Mouse (Mus musculus) neural tube, embryonic 14.5 days (tissue): ENCODE results near the gene Atxn1. TPM values are rescaled to one million over a fixed set of nuclear protein-coding genes. Genes with fewer than 3 reads are reported as not detected.

ENCODE experiments used
- ATAC-seq: fragments of 200-750 bp; cut with Nextera tagmentation; 2 replicates; pipeline ENCODE4 v1.8.0; 2017; ENCODE audit warnings: low read depth, mild to moderate bottlenecking, moderate TSS enrichment, moderate library complexity
- H3K27ac ChIP-seq: fragments of 300-500 bp; sonication (generic); 2 replicates; pipeline ENCODE4 v1.5.1; 2014; ENCODE audit warnings: low read depth, mild to moderate bottlenecking, control low read depth, low read length, moderate library complexity, mixed read lengths
- H3K27me3 ChIP-seq: fragments of 300-500 bp; sonication (generic); 2 replicates; pipeline ENCODE4 v1.6.1; 2014; ENCODE audit warnings: low read length; ENCODE audit not compliant: control insufficient read depth, insufficient read depth
- H3K36me3 ChIP-seq: fragments of 300-500 bp; sonication (generic); 2 replicates; pipeline ENCODE4 v1.6.1; 2014; ENCODE audit warnings: low read length, mixed read lengths; ENCODE audit not compliant: control insufficient read depth, insufficient read depth
- H3K4me1 ChIP-seq: fragments of 300-500 bp; sonication (generic); 2 replicates; pipeline ENCODE4 v1.6.1; 2014; ENCODE audit warnings: low read length; ENCODE audit not compliant: control insufficient read depth, insufficient read depth
- H3K4me2 ChIP-seq: fragments of 300-500 bp; sonication (generic); 2 replicates; pipeline ENCODE4 v1.6.1; 2014; ENCODE audit warnings: mild to moderate bottlenecking, low read depth, low read length, control low read depth
- H3K4me3 ChIP-seq: fragments of 300-500 bp; sonication (generic); 2 replicates; pipeline ENCODE4 v1.5.1; 2014; ENCODE audit warnings: low read depth, low read length, control low read depth, mixed read lengths
- H3K9ac ChIP-seq: fragments of 300-500 bp; sonication (generic); replicated peaks from 2 replicates; pipeline ENCODE4 v1.6.1; 2014; ENCODE audit warnings: low read depth, mild to moderate bottlenecking, control low read depth, low read length, mixed read lengths
- H3K9me3 ChIP-seq: fragments of 300-500 bp; sonication (generic); 2 replicates; pipeline ENCODE4 v1.6.1; 2016; ENCODE audit warnings: low read length; ENCODE audit not compliant: control insufficient read depth
- WGBS: fragments of 180-500 bp; shearing (Covaris S2); extraction: QIAGEN DNeasy Blood & Tissue Kit; methylation state at CpG from one replicate; pipeline ENCODE4 v1.1.7; 2014; 5-methylcytosine and 5-hydroxymethylcytosine counted together
- polyA plus RNA-seq: library from polyadenylated mRNA; unstranded; fragments of >200 nt; fragmentation: Nextera tagmentation; extraction: Ambion mirVana; gene quantifications from 2 replicates; pipeline ENCODE4 v1.2.1, GENCODE M21; 2014

Atxn1 gene
- polyA plus RNA-seq, 1 experiment from 2014 or later: 9.4 TPM

DNA sequence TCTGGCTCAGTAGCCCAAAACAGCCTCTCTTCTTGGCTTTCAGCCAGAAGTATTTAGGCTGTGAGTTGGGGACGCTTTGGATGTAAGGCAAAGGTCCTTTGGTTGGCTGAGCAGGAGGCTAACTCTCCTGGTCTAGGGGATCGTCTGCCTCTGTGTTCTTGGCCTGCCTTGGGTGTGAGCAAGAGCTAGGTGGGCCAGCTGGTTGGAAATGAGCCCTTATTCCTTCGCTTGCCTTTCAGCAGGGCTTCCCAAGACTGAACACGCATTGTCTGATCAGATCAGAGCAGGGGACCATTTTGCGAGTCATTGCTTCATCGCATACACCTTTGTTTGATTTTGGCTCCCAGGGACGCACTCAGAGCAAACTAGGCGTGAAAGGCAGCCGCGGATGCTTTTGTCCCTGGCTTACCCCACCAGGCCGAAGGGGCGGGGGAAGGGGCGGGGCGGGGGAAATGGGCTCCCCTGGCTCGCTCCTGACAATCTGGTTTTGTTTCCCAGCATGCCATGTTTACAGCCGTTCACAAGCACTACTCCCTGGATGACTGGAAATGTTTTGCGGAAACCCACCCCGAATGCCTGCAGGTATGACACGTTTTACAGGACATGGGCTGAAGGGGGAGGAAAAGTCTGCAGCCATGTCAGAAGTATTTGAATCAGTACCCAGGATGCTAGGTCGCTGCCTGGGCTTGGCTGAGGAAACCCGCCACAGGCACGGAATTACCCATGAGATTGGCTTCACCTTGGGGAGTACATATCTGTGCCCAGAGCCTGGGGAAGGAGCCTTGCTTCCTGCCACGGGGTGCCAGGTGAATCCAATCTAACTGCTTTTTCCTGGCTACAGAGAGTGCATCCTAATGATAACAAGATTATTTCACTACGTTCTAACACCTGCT lies 448.1 kb downstream of the Atxn1 start:
- H3K36me3 ChIP-seq: no peaks in the 10 kb centered on the region
- 3% methylated on average over 24 of the region's 24 CpGs for WGBS

DNA sequence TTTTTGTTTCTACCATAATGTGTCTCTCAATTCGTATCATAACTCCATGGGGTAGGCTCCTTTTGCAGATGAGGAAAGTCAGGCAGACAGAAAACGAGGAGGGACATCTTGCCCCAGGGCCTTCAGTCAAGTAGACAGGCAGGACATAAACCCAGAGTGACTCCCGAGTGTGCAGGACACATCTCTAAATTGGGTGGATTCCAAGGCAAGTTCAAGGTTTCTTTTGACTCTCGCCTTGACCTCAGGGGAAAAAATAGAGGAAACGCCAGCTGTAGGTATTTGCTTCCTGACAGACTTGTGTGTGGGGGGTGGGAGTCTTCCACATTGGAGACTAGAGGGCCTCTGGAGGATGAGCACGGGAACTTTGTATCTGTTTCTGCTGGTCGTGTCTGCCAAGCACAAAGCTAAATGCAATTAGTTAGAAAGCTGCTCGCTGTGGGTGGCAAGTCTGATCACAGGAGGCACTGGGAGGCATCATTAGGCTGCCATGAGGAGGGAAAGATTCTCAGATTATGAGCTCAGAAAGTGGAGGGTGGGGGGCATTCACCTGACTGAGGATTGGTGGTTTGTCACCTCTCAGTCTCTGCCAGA lies 449.9 kb downstream of the Atxn1 start:
- peaks cover 15% of the 10 kb centered on the region for H3K4me1 ChIP-seq
- no peak for ATAC-seq
- no peaks in the 10 kb centered on the region for H3K36me3 ChIP-seq
- no peak overlapping the region for H3K4me2 ChIP-seq
- no peaks in the 10 kb centered on the region for H3K9me3 ChIP-seq
- H3K27ac ChIP-seq: no peak overlapping the region
- H3K27me3 ChIP-seq: no peaks in the 10 kb centered on the region
- no peak overlapping the region for H3K4me3 ChIP-seq
- 38% methylated on average over 8 of the region's 8 CpGs for WGBS
- no peak overlapping the region for H3K9ac ChIP-seq

More for the DNA sequence above, 448.1 kb downstream of the Atxn1 start:
- Histone ChIP-seq H3K27me3 (no peaks in the 10 kb centered on the region), H3K4me2 (peak overlapping the region; percentile 48), H3K9me3 (no peaks in the 10 kb centered on the region), H3K4me1 (peaks cover 15% of the 10 kb centered on the region), H3K4me3 (peak overlapping the region; percentile 24), H3K9ac (peak overlapping the region; percentile 43), H3K27ac (peak overlapping the region; percentile 49)
- ATAC-seq: peak; percentile 85

DNA sequence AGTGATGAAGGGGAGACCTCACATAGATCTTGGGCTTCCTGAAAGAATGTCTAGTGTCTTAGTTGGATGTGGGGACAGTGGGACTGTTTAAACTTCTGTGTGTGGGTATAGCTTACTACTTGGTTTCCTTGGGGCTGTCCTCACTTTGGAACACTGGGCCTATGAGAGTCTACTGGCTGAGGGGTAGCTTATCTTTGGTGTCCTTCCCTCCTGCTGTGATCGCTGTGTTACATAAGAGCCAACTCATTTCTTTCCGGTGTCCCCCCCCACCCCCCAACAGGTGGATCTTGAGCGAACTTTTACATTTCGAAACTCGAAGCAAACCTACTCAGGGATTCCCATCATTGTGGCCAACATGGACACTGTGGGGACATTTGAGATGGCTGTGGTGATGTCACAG lies 450.7 kb downstream of the Atxn1 start:
- Histone ChIP-seq H3K4me3 (no peak overlapping the region), H3K9ac (no peak overlapping the region), H3K9me3 (no peaks in the 10 kb centered on the region), H3K36me3 (no peaks in the 10 kb centered on the region), H3K4me1 (peaks cover 16% of the 10 kb centered on the region), H3K27me3 (no peaks in the 10 kb centered on the region), H3K4me2 (no peak overlapping the region), H3K27ac (no peak overlapping the region)
- 93% methylated on average over 5 of the region's 5 CpGs for WGBS
- no peak for ATAC-seq

DNA sequence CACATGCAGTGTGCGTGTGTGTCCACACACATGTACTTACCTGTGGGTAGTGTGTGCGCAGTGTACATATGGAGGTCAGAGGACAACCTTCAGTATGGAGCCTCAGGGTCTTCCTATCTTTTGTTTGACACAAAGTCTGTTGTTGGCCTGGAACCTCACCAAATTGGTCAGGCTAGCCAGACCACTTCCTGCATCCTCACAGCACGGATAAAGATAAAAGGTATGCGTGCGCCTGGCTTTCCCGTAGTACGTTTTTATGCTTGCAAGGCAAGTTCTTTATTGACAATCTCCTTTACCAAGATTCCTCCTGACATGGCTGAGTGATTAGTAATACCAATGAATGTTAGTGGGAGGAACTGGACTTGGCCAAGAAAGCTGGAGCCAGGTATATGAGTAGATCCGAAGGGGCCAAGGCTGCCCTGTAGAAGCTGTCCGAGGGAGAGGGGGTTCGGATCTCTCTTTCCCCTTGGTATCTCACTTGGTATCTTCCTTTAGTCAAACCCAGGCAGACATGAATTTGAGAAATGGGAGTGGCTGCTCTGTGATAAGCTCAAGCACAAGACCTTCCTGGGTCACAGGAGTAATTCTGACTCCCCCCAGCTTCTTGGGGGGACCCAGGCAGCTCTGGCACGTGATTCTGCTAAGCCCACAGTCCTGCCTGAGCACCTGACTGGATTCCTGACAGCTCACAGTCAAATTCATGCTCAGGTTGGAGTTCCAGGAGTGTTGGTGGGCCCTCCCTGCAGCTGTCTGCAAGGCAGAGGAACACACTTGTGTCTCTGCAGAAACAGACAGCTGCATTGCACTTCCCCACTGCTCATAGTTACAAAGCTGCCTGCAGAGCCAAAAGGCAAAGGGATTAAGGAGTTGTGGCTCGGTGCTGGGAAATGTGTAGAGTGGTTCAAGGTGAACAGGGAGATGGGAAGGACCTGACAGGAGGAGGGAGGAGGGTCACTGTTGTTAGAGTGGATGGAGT lies 451.5 kb downstream of the Atxn1 start:
- H3K9me3 ChIP-seq: no peaks in the 10 kb centered on the region
- H3K4me3 ChIP-seq: no peak overlapping the region
- no peak overlapping the region for H3K4me2 ChIP-seq
- WGBS: 84% methylated on average over 12 of the region's 12 CpGs
- H3K27ac ChIP-seq: no peak overlapping the region
- no peaks in the 10 kb centered on the region for H3K27me3 ChIP-seq
- H3K4me1 ChIP-seq: peaks cover 24% of the 10 kb centered on the region
- H3K9ac ChIP-seq: no peak overlapping the region
- H3K36me3 ChIP-seq: no peaks in the 10 kb centered on the region
- no peak for ATAC-seq

DNA sequence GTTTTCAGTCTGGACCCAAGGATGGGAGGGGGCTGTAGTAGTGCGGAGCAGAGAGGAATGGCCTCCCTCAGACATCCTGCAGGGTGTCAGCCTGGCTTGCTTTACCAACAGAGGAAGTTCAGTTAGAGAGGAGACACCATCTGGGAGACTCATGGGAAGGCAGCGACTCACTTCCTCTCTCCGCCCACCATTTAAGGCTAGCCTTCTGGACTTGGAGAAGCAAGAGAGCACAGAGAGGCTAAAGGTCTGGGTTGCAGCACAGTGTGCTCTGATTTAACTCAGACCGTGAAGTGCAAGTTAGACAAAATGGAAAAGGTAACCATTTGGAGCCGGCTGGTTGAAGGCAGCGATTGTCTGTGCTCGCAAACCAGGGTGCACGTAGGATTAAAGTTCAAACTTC lies 452.3 kb downstream of the Atxn1 start:
- no peak for ATAC-seq
- WGBS: 79% methylated on average over 8 of the region's 8 CpGs
- peaks cover 28% of the 10 kb centered on the region for H3K4me1 ChIP-seq
- no peaks in the 10 kb centered on the region for H3K36me3 ChIP-seq
- no peak overlapping the region for H3K27ac ChIP-seq
- H3K27me3 ChIP-seq: no peaks in the 10 kb centered on the region
- H3K4me3 ChIP-seq: no peak overlapping the region
- no peaks in the 10 kb centered on the region for H3K9me3 ChIP-seq
- no peak overlapping the region for H3K9ac ChIP-seq
- H3K4me2 ChIP-seq: no peak overlapping the region

DNA sequence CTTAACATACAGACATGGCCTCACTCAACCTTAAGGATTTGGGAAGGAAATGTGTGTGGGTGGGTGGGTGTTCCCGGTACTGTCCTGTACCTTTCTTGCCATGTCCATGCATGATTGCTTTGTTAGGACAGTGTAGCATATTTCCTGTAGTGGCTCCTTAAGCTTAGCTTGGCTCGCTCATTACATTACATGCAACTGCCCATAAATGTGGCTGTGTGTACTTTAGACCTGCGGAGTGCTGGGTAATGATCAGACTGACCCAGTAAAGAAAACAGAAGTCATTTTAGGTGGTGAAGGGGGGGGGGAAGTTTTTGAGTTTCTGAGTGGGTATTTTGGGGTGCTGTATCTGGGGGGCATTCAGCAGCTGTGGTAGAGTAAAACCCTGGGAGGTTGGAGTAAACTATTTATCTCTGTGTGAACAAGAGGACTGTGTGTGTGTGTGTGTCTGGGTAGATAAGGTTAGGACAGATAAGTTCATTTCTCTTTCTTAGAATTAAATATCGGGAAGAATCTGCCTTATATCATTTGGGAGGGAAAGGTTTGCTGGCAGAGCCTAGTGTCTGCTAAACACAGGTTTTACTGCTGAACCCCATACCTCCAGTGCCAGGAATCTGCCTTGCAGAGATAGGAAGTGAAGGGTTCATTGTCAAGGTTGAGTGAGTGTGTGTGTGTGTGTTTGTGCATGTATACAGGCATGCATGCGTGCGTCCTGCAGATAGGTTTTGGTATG lies 452.9 kb downstream of the Atxn1 start:
- no peak overlapping the region for H3K4me3 ChIP-seq
- H3K4me1 ChIP-seq: peaks cover 23% of the 10 kb centered on the region
- H3K9ac ChIP-seq: no peak overlapping the region

DNA sequence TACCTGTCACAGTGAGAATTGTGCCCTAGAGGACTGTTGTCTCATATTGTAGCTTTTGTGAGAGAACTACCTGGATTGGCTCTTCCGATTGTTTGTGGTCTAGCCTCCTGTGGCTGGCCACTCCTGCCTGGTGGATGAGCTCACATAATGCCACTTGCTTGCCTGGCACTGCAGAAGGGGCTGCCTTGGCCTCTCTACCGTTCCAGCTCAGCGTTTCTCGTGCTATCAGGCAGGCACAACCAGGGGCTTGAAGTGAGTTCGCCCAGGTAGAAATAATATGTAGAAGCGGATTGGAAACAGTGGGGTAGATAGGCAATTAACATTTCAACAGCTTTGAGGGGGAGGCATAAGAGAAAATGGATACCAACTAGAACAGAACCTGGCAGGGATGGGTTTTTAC lies 455.4 kb downstream of the Atxn1 start:
- 0 out of 2 replicates have a peak overlapping the region, but pooled peaks have one; percentile 0 for H3K9ac ChIP-seq

More for the DNA sequence above, 452.9 kb downstream of the Atxn1 start:
- Histone ChIP-seq H3K36me3 (no peaks in the 10 kb centered on the region), H3K27ac (no peak overlapping the region), H3K4me2 (no peak overlapping the region), H3K9me3 (no peaks in the 10 kb centered on the region), H3K27me3 (no peaks in the 10 kb centered on the region)
- WGBS: 85% methylated on average over 6 of the region's 6 CpGs
- no peak for ATAC-seq

DNA sequence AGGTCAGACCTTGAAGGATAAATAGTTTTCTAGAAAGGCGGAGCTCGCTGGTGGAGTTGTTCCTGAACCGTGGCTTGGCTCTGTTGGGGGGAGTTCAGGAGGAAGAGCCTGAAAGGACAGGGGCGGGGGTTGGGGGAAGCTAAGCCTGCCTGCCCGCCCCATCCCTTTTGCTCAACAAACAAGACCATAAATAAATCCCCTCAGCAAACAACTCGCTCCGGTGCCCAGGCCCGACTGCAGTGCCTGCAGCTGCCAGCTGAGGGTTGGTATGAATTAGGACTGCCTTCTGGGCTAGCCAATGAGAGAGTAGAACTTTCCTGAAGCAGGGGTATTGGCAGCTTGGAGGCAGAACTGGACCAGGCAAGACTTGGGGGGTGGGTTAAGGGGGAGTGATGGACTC lies 456.3 kb downstream of the Atxn1 start:
- H3K4me2 ChIP-seq: peak overlapping the region; percentile 88
- 0% methylated on average over 8 of the region's 8 CpGs for WGBS
- H3K27me3 ChIP-seq: no peaks in the 10 kb centered on the region
- H3K4me1 ChIP-seq: peaks cover 12% of the 10 kb centered on the region; the same call in 1 of the 2 replicates
- no peaks in the 10 kb centered on the region for H3K9me3 ChIP-seq
- 0 out of 2 replicates have a peak overlapping the region, but pooled peaks have one; percentile 0 for H3K9ac ChIP-seq
- no peak overlapping the region for H3K27ac ChIP-seq
- ATAC-seq: peak; percentile 72
- H3K4me3 ChIP-seq: peak overlapping the region; percentile 49
- H3K36me3 ChIP-seq: no peaks in the 10 kb centered on the region

More for the DNA sequence above, 455.4 kb downstream of the Atxn1 start:
- ATAC-seq: no peak
- 66% methylated on average over 6 of the region's 6 CpGs for WGBS
- Histone ChIP-seq H3K4me2 (peak overlapping the region; percentile 88; the same call in 1 of the 2 replicates), H3K9me3 (no peaks in the 10 kb centered on the region), H3K4me3 (no peak overlapping the region), H3K27me3 (no peaks in the 10 kb centered on the region), H3K36me3 (no peaks in the 10 kb centered on the region), H3K4me1 (peaks cover 12% of the 10 kb centered on the region; the same call in 1 of the 2 replicates), H3K27ac (no peak overlapping the region)
